Mouse (Mus musculus): ENCODE results near the gene Parn.

GRCm38 (mm10) chr16:13541816-13542215 lies 126.2 kb downstream of the Parn start:
- TF ChIP-seq CTCF (conservative IDR thresholded peaks at IDR 0.05; ENCODE audit: low read length) (no peak), NANOG (IDR thresholded peaks at IDR 0.05; ENCODE audit: borderline replicate concordance, low read length) (no peak)
